Mouse (Mus musculus): ENCODE data around the gene Sema3g.

DNA sequence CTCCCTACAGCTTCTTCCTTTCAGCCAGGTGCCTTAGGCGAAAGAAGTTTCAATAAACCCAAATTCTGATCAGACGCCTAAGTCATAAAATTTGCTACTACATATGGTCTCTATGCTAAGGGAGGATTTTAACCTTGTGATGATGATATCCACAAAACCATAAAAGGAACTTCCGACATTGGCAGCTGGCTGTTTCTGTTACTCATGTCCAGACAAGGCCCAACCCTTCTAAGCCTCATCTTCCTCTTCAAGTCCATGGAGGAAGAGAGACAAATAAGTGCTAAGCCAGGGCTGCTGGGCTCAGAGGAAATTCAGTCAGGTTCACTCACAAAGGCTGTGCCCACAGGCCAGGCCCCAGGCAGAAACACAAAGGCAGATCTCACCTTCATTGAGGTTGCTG, 28.3 kb upstream of the Sema3g start:
- no peak for TF ChIP-seq ZNF384 (IDR thresholded peaks at IDR 0.05; ENCODE audit: low read depth, low read length)
- TF ChIP-seq MAFK (IDR thresholded peaks at IDR 0.05; ENCODE audit: insufficient read depth, low read depth, low read length) = no peak

All from ES-E14 (cell line).